Mouse (Mus musculus): ENCODE measurements around the gene Actr5. TPM values are rescaled to one million over a fixed set of nuclear protein-coding genes. Genes with fewer than 3 reads are reported as not detected.

Gene Actr5
- total and polyA plus RNA-seq, 3 experiments: 17.0 to 20.8 TPM; not detected in 1

GRCm38 (mm10) chr2:158668433-158669010, 43.8 kb downstream of the Actr5 start:
- H3K27ac ChIP-seq (ENCODE audit: control insufficient read depth, low read depth, low read length): no peak overlapping the region
- TF ChIP-seq ZKSCAN1 (IDR thresholded peaks at IDR 0.05; ENCODE audit: low read depth, low read length): no peak
- no peak for TF ChIP-seq MYB (IDR thresholded peaks at IDR 0.05; ENCODE audit: low read depth, low read length)
- no peak for TF ChIP-seq MAX (IDR thresholded peaks at IDR 0.05; ENCODE audit: low read length)
- no peak for TF ChIP-seq ZC3H11A (IDR thresholded peaks at IDR 0.05; ENCODE audit: low read depth, low read length)
- TF ChIP-seq TCF12 (IDR thresholded peaks at IDR 0.05; ENCODE audit: low read depth, low read length): no peak
- no peak for TF ChIP-seq MYC (IDR thresholded peaks at IDR 0.05; ENCODE audit: low read depth, low read length)
- no peak for TF ChIP-seq BHLHE40 (IDR thresholded peaks at IDR 0.05; ENCODE audit: borderline replicate concordance, low read depth, low read length)
- TF ChIP-seq EP300 (IDR thresholded peaks at IDR 0.05; ENCODE audit: low read depth in 1 of 2, low read length in 2 of 2): no peak
- no peak for TF ChIP-seq RAD21 (IDR thresholded peaks at IDR 0.05; ENCODE audit: low read depth, low read length)
- TF ChIP-seq E2F4 (IDR thresholded peaks at IDR 0.05; ENCODE audit: borderline replicate concordance, low read depth, low read length): no peak
- TF ChIP-seq HCFC1 (IDR thresholded peaks at IDR 0.05; ENCODE audit: low read depth, low read length): no peak
- H3K9me3 ChIP-seq (replicated peaks; ENCODE audit: insufficient read depth, low read length): no peaks in the 10 kb centered on the region
- no peaks in the 10 kb centered on the region for H3K27me3 ChIP-seq (ENCODE audit: control insufficient read depth in 1 of 2, insufficient read depth in 2 of 2, low read length in 2 of 2)
- no peak overlapping the region for H3K9ac ChIP-seq (ENCODE audit: control insufficient read depth, low read depth, low read length, poor library complexity, severe bottlenecking)
- H3K4me3 ChIP-seq (ENCODE audit: control insufficient read depth in 1 of 2, insufficient read depth in 1 of 2, low read depth in 2 of 2, low read length in 2 of 2): no peak overlapping the region
- H3K79me2 ChIP-seq (ENCODE audit: control insufficient read depth, insufficient read depth, low read length, poor library complexity): no peaks in the 10 kb centered on the region
- H3K4me1 ChIP-seq (ENCODE audit: control insufficient read depth in 1 of 2, insufficient read depth in 2 of 2, low read length in 2 of 2): no peaks in the 10 kb centered on the region
- H3K36me3 ChIP-seq (ENCODE audit: control insufficient read depth in 1 of 2, insufficient read depth in 2 of 2, low read length in 2 of 2): no peaks in the 10 kb centered on the region
- DNase-seq (ENCODE audit: low read depth, low spot score): no peak

GRCm38 (mm10) chr2:158669199-158670195, 44.8 kb downstream of the Actr5 start:
- Histone ChIP-seq H3K9ac (ENCODE audit: control insufficient read depth, low read depth, low read length, poor library complexity, severe bottlenecking) (no peak overlapping the region), H3K4me3 (ENCODE audit: control insufficient read depth in 1 of 2, insufficient read depth in 1 of 2, low read depth in 2 of 2, low read length in 2 of 2) (no peak overlapping the region), H3K79me2 (ENCODE audit: control insufficient read depth, insufficient read depth, low read length, poor library complexity) (no peaks in the 10 kb centered on the region), H3K27me3 (ENCODE audit: control insufficient read depth in 1 of 2, insufficient read depth in 2 of 2, low read length in 2 of 2) (no peaks in the 10 kb centered on the region), H3K4me1 (ENCODE audit: control insufficient read depth in 1 of 2, insufficient read depth in 2 of 2, low read length in 2 of 2) (no peaks in the 10 kb centered on the region), H3K36me3 (ENCODE audit: control insufficient read depth in 1 of 2, insufficient read depth in 2 of 2, low read length in 2 of 2) (no peaks in the 10 kb centered on the region), H3K27ac (ENCODE audit: control insufficient read depth, low read depth, low read length) (no peak overlapping the region), H3K9me3 (replicated peaks; ENCODE audit: insufficient read depth, low read length) (no peaks in the 10 kb centered on the region)
- TF ChIP-seq SIN3A (IDR thresholded peaks at IDR 0.05; ENCODE audit: low read length): no peak
- no peak for TF ChIP-seq ETS1 (IDR thresholded peaks at IDR 0.05; ENCODE audit: low read depth, low read length)
- TF ChIP-seq ZC3H11A (IDR thresholded peaks at IDR 0.05; ENCODE audit: low read depth, low read length): no peak
- TF ChIP-seq MXI1 (IDR thresholded peaks at IDR 0.05; ENCODE audit: low read depth, low read length): no peak
- TF ChIP-seq ZKSCAN1 (IDR thresholded peaks at IDR 0.05; ENCODE audit: low read depth, low read length): no peak
- TF ChIP-seq MYC (IDR thresholded peaks at IDR 0.05; ENCODE audit: low read depth, low read length): no peak
- TF ChIP-seq POLR2AphosphoS2 (IDR thresholded peaks at IDR 0.05; ENCODE audit: low read length): no peak
- no peak for TF ChIP-seq ZNF384 (IDR thresholded peaks at IDR 0.05; ENCODE audit: low read depth, low read length)
- no peak for TF ChIP-seq GATA1 (IDR thresholded peaks at IDR 0.05; ENCODE audit: low read depth, low read length)
- TF ChIP-seq KAT2A (conservative IDR thresholded peaks at IDR 0.05; ENCODE audit: low read depth, low read length): no peak
- TF ChIP-seq CTCF (IDR thresholded peaks at IDR 0.05 in 2 of 3, conservative IDR thresholded peaks at IDR 0.05 in 1 of 3; ENCODE audit: control insufficient read depth in 1 of 3, insufficient read depth in 1 of 3, low read depth in 2 of 3, low read length in 3 of 3, poor library complexity in 1 of 3, severe bottlenecking in 1 of 3): no peak
- TF ChIP-seq RCOR1 (IDR thresholded peaks at IDR 0.05; ENCODE audit: low read depth, low read length): no peak
- no peak for DNase-seq (ENCODE audit: low read depth, low spot score)

Measured in MEL (cell line).